Mouse (Mus musculus) limb, embryonic 15.5 days (tissue): ENCODE measurements around the gene Olfr472. TPM values are rescaled to one million over a fixed set of nuclear protein-coding genes. Genes with fewer than 3 reads are reported as not detected.
"Not testable (repeated sequence)": the region's sequence is repeated elsewhere in the genome, so short reads cannot be mapped to it uniquely, and the experiment has no call there.

Source experiments
- ATAC-seq: fragments of 200-750 bp; cut with Nextera tagmentation; 2 replicates; pipeline ENCODE4 v1.8.0; 2017; ENCODE audit warnings: low read depth, moderate TSS enrichment; ENCODE audit not compliant: insufficient number of reproducible peaks, low FRiP score, low TSS enrichment
- H3K27ac ChIP-seq: fragments of 300-500 bp; sonication (generic); 2 replicates; pipeline ENCODE4 v1.5.1; 2015; ENCODE audit warnings: moderate library complexity, mild to moderate bottlenecking, inconsistent platforms
- H3K27me3 ChIP-seq: fragments of 300-500 bp; sonication (generic); 2 replicates; pipeline ENCODE4 v1.6.1; 2015; ENCODE audit warnings: inconsistent platforms
- H3K36me3 ChIP-seq: fragments of 300-500 bp; sonication (generic); 2 replicates; pipeline ENCODE4 v1.6.1; 2015; ENCODE audit warnings: inconsistent platforms
- H3K4me1 ChIP-seq: fragments of 300-500 bp; sonication (generic); 2 replicates; pipeline ENCODE4 v1.6.1; 2015; ENCODE audit warnings: inconsistent platforms
- H3K4me2 ChIP-seq: fragments of 300-500 bp; sonication (generic); 2 replicates; pipeline ENCODE4 v1.6.1; 2015; ENCODE audit warnings: mild to moderate bottlenecking, inconsistent platforms
- H3K4me3 ChIP-seq: fragments of 300-500 bp; sonication (generic); 2 replicates; pipeline ENCODE4 v1.5.1; 2015; ENCODE audit warnings: mild to moderate bottlenecking, inconsistent platforms
- H3K9ac ChIP-seq: fragments of 300-500 bp; sonication (generic); 2 replicates; pipeline ENCODE4 v1.6.1; 2015; ENCODE audit warnings: inconsistent platforms
- H3K9me3 ChIP-seq: fragments of 300-500 bp; sonication (generic); 2 replicates; pipeline ENCODE4 v1.6.1; 2016; ENCODE audit warnings: inconsistent platforms
- WGBS: fragments of 180-500 bp; shearing (Covaris S2); methylation state at CpG from one replicate; pipeline ENCODE4 v1.1.7; 2015; 5-methylcytosine and 5-hydroxymethylcytosine counted together
- polyA plus RNA-seq: library from polyadenylated mRNA; unstranded; fragments of >200 nt; fragmentation: Nextera tagmentation; extraction: Ambion mirVana; gene quantifications from 2 replicates; pipeline ENCODE4 v1.2.1, GENCODE M21; 2015

Olfr472 gene
- not detected in 2 replicates for polyA plus RNA-seq

GRCm38 (mm10) chr7:107897602-107898001, at the start of gene Olfr472:
Gene Olfr472, plus strand, starts transcription at chr7:107897902.
- no peaks in the 10 kb centered on the region for H3K36me3 ChIP-seq
- no peak within 1 kb of the TSS for H3K27ac ChIP-seq
- no peak within 1 kb of the TSS for H3K9ac ChIP-seq
- no peak within 1 kb of the TSS for H3K4me2 ChIP-seq
- H3K4me3 ChIP-seq = no peak within 1 kb of the TSS
- no peaks in the 10 kb centered on the region for H3K4me1 ChIP-seq
- no peaks in the 10 kb centered on the region for H3K27me3 ChIP-seq
- ATAC-seq = no peak
- no peaks in the 10 kb centered on the region for H3K9me3 ChIP-seq

DNA sequence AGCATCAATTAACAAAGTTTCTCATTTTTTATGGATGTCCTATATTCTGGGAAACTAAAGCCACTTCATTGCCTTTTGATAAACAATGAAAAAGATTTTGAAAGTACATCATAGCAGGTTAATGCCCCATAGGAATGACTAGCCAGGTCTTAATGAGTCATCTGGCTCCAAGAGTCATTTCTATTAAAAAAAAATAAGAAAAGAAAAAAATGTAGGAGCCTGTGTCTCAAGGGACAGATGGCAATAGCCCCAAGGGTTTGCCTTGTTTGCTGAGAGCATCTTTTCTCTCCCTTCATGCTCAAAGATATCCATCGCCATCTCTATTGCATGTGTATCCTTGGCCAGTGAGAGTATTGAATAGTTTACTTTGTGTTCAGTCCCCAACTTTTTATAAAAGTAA, 32.4 kb downstream of the Olfr472 start, which contains the start of gene Olfr473:
TSS of gene Olfr473 (plus strand) at position 301 of the 400 bp plus-strand sequence.
- no peaks in the 10 kb centered on the region for H3K36me3 ChIP-seq
- WGBS = 97% methylated on average over 1 of the region's 1 CpGs
- no peaks in the 10 kb centered on the region for H3K9me3 ChIP-seq
- no peak within 1 kb of the TSS for H3K4me2 ChIP-seq
- no peaks in the 10 kb centered on the region for H3K4me1 ChIP-seq
- H3K27me3 ChIP-seq = no peaks in the 10 kb centered on the region
- H3K4me3 ChIP-seq = no peak within 1 kb of the TSS
- ATAC-seq = no peak
- H3K9ac ChIP-seq = no peak within 1 kb of the TSS
- H3K27ac ChIP-seq = no peak within 1 kb of the TSS

GRCm38 (mm10) chr7:107952539-107952938, 54.8 kb downstream of the Olfr472 start:
- not testable (repeated sequence) for H3K9ac ChIP-seq, H3K4me2 ChIP-seq, H3K36me3 ChIP-seq, H3K27me3 ChIP-seq, H3K4me3 ChIP-seq, H3K4me1 ChIP-seq, ATAC-seq, H3K9me3 ChIP-seq, H3K27ac ChIP-seq
- 97% methylated on average over 12 of the region's 12 CpGs for WGBS

- Histone ChIP-seq H3K4me2 (no peak within 1 kb of the TSS), H3K36me3 (no peaks in the 10 kb centered on the region), H3K4me3 (no peak within 1 kb of the TSS), H3K9me3 (no peaks in the 10 kb centered on the region), H3K27me3 (no peaks in the 10 kb centered on the region), H3K9ac (no peak within 1 kb of the TSS), H3K4me1 (no peaks in the 10 kb centered on the region), H3K27ac (no peak within 1 kb of the TSS)
- 83% methylated on average over 1 of the region's 1 CpGs for WGBS
- no peak for ATAC-seq
Measured at GRCm38 (mm10) chr7:107954343-107954742, 56.6 kb downstream of the Olfr472 start, which contains the start of gene Olfr474. Gene Olfr474, plus strand, starts transcription at chr7:107954643.

Other genes with a start within 250 kb of the Olfr472 start
- gene Cyb5r2, start 139.9 kb upstream of the Olfr472 start, polyA plus RNA-seq = 0.42 and 0.46 TPM in 2 replicates
- gene Ovch2, start 96.7 kb upstream of the Olfr472 start, polyA plus RNA-seq = not detected in 2 replicates
- not detected in 2 replicates for gene Olfr467, start 85.6 kb upstream of the Olfr472 start, polyA plus RNA-seq
- not detected in 2 replicates for gene Olfr469, start 72.4 kb upstream of the Olfr472 start, polyA plus RNA-seq
- not detected in 2 replicates for gene Olfr470, start 50.4 kb upstream of the Olfr472 start, polyA plus RNA-seq
- not detected in 2 replicates for gene Olfr473, start 32.5 kb downstream of the Olfr472 start, polyA plus RNA-seq
- not detected in 2 replicates for gene Olfr474, start 56.7 kb downstream of the Olfr472 start, polyA plus RNA-seq
- not detected in 2 replicates for gene Olfr476, start 66.9 kb downstream of the Olfr472 start, polyA plus RNA-seq
- gene Olfr477, start 88.8 kb downstream of the Olfr472 start, polyA plus RNA-seq = not detected in 2 replicates
- gene Olfr478, start 136.1 kb downstream of the Olfr472 start, polyA plus RNA-seq = not detected in 2 replicates
- not detected in 2 replicates for gene Olfr479, start 152.8 kb downstream of the Olfr472 start, polyA plus RNA-seq
- gene Olfr480, start 169.4 kb downstream of the Olfr472 start, polyA plus RNA-seq = not detected in 2 replicates
- gene Olfr481, start 182.0 kb downstream of the Olfr472 start, polyA plus RNA-seq = not detected in 2 replicates
- 0.12 TPM in 1 of 2 replicates, not detected in the other for gene Olfr482, start 199.7 kb downstream of the Olfr472 start, polyA plus RNA-seq
- not detected in 2 replicates for gene Olfr483, start 202.9 kb downstream of the Olfr472 start, polyA plus RNA-seq
- gene Olfr484, start 229.5 kb downstream of the Olfr472 start, polyA plus RNA-seq = not detected in 2 replicates